Mouse (Mus musculus): ENCODE results near the gene Ppp4c.
A peak's percentile ranks its signal among the peaks of the same experiment; 100 is the strongest.

GRCm38 (mm10) chr7:126807405-126807804 is 15.1 kb upstream of the Ppp4c start:
- TF ChIP-seq POLR2A (IDR thresholded peaks at IDR 0.05; ENCODE audit: insufficient read length, low read depth) (peak; percentile 14), USF1 (IDR thresholded peaks at IDR 0.05; ENCODE audit: low read depth) (no peak), SRF (IDR thresholded peaks at IDR 0.05; ENCODE audit: control insufficient read depth, insufficient read length, low read depth) (no peak), MAX (IDR thresholded peaks at IDR 0.05; ENCODE audit: low read depth) (no peak), E2F4 (IDR thresholded peaks at IDR 0.05; ENCODE audit: insufficient read depth) (no peak), TCF12 (IDR thresholded peaks at IDR 0.05; ENCODE audit: insufficient read depth, poor library complexity, severe bottlenecking) (no peak), REST (IDR thresholded peaks at IDR 0.05; ENCODE audit: insufficient read depth, insufficient read length) (peak; percentile 54), MYOD1 (IDR thresholded peaks at IDR 0.05; ENCODE audit: control insufficient read depth in 1 of 3, insufficient read length in 2 of 3, low read depth in 2 of 3) (no peak)
